Mouse (Mus musculus) lung, postnatal 0 days (tissue): ENCODE data around the gene Proz.

ENCODE experiments used
- CTCF ChIP-seq: IDR thresholded peaks from 2 replicates; pipeline ENCODE4 v1.5.1; 2016; ENCODE audit warnings: antibody characterized with exemption, mild to moderate bottlenecking
- EP300 ChIP-seq: IDR thresholded peaks from 2 replicates; pipeline ENCODE4 v1.6.1; 2016; ENCODE audit warnings: antibody characterized with exemption, mild to moderate bottlenecking, control low read depth

DNA sequence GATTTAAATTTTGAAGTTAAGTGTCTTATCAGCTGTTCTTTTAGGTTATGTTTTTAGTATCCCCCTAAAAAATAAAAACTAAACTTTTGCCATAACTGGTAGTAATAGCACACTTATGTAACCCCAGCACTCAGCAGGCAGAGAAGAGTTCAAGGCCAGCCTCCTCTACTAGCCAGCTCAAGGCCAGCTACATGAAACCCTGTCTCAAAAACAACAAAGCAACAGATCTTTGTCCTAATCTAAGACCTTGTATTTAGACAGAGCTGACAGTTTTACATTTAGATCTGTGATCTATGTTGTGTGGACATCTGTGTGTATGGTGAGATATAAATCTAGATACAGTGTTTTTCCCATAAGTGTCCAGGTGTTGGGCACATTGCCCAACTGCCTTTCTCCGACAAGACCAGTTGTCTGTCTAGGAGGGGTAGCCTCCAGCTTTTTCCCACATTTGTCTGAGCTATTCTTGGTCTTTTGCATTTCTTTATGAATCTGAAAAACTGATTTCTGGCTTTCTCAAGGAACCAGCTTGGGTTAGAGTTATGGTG, 48.8 kb downstream of the Proz start:
- TF ChIP-seq CTCF (no peak), EP300 (no peak)
